Mouse (Mus musculus) c-Kit-positive CD71-positive TER-119-negative erythroid progenitor cells, embryonic 14.5 days (primary cell): ENCODE measurements around the gene Xpnpep3.
A peak's percentile ranks its signal among the peaks of the same experiment; 100 is the strongest.
"Not testable (repeated sequence)": the region's sequence is repeated elsewhere in the genome, so short reads cannot be mapped to it uniquely, and the experiment has no call there.

Source experiments
- DNase-seq: peaks from one replicate; pipeline ENCODE4 v3.0.0-alpha.2; 2013; ENCODE audit warnings: low read depth

Gene Xpnpep3

GRCm38 (mm10) chr15:81480284-81480683, 80.3 kb downstream of the Xpnpep3 start:
- not testable (repeated sequence) for DNase-seq

GRCm38 (mm10) chr15:81480977-81481379, 81.0 kb downstream of the Xpnpep3 start:
- DNase-seq, result peak; percentile 62

GRCm38 (mm10) chr15:81482966-81483365, 83.0 kb downstream of the Xpnpep3 start:
- DNase-seq, result no peak

DNA sequence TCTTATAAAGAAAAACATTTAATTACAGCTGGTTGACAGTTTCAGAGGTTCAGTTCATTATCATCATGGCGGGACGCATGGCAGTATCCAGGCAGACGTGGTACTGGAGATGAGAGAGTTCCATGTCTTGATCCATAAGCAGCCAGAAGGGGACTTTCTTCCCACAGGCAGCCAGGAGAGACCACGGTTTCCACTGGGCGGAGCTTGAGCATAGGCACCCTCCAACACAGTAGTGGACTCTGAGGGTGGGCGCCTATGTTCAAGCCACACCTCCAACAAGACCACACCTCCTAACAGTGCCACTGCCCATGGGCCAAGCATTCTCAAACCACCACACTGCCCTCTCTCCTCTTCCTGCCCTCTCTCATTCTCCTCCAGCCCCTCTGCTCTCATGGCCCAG, 83.8 kb downstream of the Xpnpep3 start:
- DNase-seq, result no peak

DNA sequence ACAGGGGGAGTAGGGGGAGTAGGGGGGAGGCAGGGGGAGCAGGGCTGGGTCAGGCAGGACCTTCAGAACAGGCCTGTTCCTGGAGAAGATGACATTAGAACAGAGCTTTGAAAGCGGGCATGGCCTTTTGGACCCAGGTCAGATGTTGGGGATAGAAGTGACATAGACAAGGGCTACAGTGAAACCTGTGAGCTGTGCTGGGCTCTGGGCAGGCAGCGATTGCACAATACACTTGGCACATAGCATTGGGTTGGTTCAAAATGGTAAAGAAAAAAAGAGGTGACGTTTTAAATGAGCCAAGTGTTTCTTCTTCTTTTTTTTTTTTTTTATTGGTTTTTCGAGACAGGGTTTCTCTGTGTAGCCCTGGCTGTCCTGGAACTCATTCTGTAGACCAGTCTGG, 85.5 kb downstream of the Xpnpep3 start:
- no peak for DNase-seq

GRCm38 (mm10) chr15:81503466-81503865, 103.5 kb downstream of the Xpnpep3 start:
- no peak for DNase-seq

- no peak for DNase-seq
These were observed 104.1 kb downstream of the Xpnpep3 start for GRCm38 (mm10) chr15:81503995-81504394.
